Mouse (Mus musculus): ENCODE data around the gene Pdp2. TPM values are rescaled to one million over a fixed set of nuclear protein-coding genes. Genes with fewer than 3 reads are reported as not detected.

Pdp2 gene
- 10 to 100 TPM; 10.9 to 11.4 TPM for total RNA-seq (2023)

DNA sequence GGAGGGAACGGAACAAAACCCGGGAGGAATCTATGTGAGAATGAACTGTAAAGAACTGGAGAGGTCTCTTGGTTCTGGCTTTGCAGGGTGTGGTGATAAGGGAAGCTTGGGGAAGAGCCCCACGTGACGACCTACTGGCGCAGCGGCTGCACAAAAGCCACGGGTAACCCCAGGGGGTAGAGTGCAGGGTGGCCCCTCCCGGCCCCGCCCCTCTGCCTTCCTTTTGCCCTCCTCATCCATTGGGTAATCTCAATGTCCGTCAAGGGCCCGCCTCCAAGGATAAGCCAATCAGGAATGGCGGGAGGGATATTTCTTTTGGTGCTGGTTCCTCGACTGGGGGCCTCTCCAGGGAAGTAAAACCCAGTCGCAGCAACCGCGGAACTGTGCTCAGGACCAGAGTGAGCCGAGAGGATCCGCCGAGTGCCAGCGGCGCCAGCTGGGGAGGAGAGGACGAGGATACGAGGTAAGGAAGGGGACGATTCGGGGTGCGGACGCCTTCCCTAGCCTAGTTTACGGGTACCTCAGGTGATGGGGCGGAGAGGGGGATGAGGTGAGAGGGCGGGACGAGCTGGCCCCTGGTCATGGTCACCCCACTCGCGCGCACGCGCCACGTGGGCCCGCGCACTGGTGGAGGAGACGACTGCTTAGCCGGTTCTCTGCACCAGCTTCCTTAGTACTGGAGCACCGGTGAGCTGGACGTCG lies at the start of gene Pdp2:
Gene Pdp2, plus strand, starts transcription at position 319 of the 702 bp plus-strand sequence.

DNA sequence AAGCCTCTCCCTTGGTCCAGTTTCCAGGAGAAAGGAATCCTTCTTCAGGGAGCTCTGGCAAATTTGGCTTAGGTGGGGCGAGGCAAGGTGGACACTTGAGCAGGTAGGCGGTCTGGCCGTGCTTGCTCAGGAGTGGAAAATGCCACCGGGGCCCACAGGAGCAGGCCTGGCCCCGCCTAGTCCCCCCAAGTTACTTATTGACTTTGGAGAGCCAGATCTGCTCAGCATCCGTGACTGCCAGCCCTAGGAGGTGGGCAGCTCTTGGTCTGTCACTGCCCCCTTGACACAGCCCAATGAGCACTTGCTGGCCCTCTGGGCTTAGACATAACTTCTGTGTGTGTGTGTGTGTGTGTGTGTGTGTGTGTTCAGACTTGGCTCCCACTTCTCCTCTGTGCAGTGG lies 32.9 kb downstream of the Pdp2 start, which contains the start of gene Cdh16:
Gene Cdh16, minus strand, starts transcription at position 236 of the 400 bp plus-strand sequence.

DNA sequence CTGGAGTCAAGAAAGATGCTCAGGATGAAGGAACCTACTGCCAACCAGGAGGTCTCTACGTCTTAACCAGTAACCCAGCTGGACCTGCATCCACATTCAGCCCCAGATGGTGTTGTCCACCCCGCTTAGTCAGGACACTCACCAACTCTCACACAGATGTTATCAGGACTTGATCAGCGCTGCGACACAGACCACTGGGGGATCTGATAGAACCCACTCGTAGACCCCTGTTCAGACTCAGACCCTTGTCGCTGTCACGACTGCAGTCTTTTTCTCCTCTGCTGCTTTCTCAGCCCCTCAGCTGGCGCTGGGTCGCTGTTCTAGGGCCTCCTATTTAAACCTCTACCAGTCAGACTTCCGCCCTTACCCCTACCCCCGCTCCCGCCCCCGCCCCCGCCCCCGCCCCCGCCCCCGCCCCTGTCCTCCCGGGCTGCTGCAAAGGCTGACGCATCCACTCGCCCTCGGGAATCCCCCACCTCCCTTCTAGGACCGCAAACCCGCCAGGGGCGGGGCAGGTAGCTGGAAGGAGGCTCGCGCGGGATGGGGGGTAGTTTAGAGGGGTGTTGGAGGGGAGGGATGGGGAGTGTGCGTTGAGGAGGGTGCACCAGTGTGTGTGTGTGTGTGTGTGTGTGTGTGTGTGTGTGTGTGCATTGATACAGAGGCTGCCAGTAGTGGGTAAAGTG lies 39.9 kb downstream of the Pdp2 start, which contains the start of gene Rrad:
Gene Rrad, minus strand, starts transcription at position 347 of the 683 bp plus-strand sequence.

DNA sequence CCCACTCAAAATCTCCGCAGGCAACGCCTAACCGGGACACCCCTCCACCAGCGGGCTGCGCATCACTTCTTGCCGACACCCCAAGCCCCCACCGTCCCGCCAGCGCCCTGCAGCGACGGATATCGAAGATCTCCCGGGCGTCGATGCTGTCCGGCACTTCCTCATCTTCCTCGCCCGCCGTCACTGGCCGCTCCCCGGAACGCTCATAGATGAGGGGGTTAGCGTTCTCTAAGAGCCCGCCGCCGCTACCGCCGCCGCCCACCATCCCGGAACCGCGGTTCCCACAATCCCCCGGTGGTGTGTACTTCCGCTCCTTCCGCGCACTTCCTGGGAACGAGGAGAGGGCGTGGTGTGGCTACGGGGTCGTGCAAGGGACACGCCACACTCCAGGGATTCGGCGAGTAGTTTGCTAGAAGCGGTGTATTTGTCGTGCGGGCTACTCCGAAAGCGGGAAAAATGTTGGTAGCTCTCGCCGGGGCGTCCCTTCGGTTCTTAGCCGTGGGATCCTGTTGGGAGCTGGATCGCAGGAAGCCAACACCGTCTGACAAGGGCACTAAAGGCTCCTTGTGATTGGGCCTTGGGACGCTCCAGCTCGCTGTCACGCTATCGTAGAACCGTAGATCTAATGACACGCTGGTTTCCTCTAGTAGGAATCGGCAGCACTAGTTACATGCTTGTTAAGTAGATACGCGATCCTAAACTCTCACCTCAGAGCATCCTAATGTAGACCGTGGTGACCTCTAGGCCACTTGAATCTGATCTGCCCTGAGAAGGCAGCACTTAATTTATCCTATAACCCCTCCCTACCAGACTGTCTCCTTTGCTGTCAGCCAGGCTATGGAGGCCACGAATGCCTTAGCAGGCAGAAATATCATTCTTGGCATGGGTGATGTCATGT lies 50.4 kb downstream of the Pdp2 start, which contains the start of gene Ciao2b:
Gene Ciao2b, minus strand, starts transcription at position 540 of the 898 bp plus-strand sequence.

Other genes with a start within 250 kb of the Pdp2 start
- 1 to 10 TPM; 3.4 to 3.6 TPM for gene Cmtm4, start 195.6 kb upstream of the Pdp2 start, total RNA-seq (2023)
- 10 to 100 TPM; 62.9 to 78.2 TPM for gene Dync1li2, start 148.4 kb upstream of the Pdp2 start, total RNA-seq (2023)
- gene Terb1, start 81.5 kb upstream of the Pdp2 start, total RNA-seq (2023), result not detected
- 10 to 100 TPM; 20.2 to 26.1 TPM for gene Nae1, start 56.8 kb upstream of the Pdp2 start, total RNA-seq (2023)
- 1 to 10 TPM in 1 of 2 experiments, under 1 TPM in 1; 0.43 to 1.6 TPM for gene Car7, start 56.8 kb upstream of the Pdp2 start, total RNA-seq (2023)
- not detected for gene Cdh16, start 32.9 kb downstream of the Pdp2 start, total RNA-seq (2023)
- 10 to 100 TPM; 12.1 to 12.6 TPM for gene Rrad, start 39.9 kb downstream of the Pdp2 start, total RNA-seq (2023)
- 10 to 100 TPM; 24.0 to 25.6 TPM for gene Ciao2b, start 50.5 kb downstream of the Pdp2 start, total RNA-seq (2023)
- gene Ces2a, start 142.6 kb downstream of the Pdp2 start, total RNA-seq (2023), result not detected
- not detected for gene Ces2b, start 240.1 kb downstream of the Pdp2 start, total RNA-seq (2023)